Mouse (Mus musculus): ENCODE data around the gene Plpp3. TPM values are rescaled to one million over a fixed set of nuclear protein-coding genes. Genes with fewer than 3 reads are reported as not detected.
"Not testable (repeated sequence)": the region's sequence is repeated elsewhere in the genome, so short reads cannot be mapped to it uniquely, and the experiment has no call there.

Gene Plpp3
- polyA plus RNA-seq, 1 experiment from 2014 or later = 81.9 TPM

DNA sequence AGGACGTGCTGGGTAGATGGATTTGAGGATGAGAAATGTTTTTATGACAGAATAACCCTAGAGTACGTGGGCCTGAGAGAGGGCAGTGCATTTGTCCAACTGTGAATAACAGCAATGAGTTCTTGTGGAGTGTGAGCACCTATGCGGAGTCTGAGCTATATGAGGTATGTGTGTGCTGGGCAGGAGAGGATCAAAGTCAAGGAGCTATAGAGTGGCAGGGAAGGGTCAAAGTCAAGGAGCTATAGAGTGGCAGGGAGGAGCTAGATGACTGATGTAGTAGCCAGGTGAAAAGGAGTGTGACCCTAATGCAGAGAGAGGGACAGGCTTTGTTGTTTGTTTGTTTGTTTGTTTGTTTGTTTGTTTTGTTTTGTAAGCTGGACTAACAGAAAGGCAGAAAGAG lies 98.0 kb downstream of the Plpp3 start:
- 87% methylated on average over 3 of the region's 3 CpGs for WGBS
- Histone ChIP-seq H3K4me1 (replicated peaks) (no peaks in the 10 kb centered on the region), H3K9ac (no peak overlapping the region), H3K27me3 (no peaks in the 10 kb centered on the region), H3K36me3 (no peaks in the 10 kb centered on the region), H3K4me2 (no peak overlapping the region), H3K27ac (no peak overlapping the region), H3K4me3 (no peak overlapping the region), H3K9me3 (no peaks in the 10 kb centered on the region)
- no peak for ATAC-seq (ENCODE audit: low FRiP score)

DNA sequence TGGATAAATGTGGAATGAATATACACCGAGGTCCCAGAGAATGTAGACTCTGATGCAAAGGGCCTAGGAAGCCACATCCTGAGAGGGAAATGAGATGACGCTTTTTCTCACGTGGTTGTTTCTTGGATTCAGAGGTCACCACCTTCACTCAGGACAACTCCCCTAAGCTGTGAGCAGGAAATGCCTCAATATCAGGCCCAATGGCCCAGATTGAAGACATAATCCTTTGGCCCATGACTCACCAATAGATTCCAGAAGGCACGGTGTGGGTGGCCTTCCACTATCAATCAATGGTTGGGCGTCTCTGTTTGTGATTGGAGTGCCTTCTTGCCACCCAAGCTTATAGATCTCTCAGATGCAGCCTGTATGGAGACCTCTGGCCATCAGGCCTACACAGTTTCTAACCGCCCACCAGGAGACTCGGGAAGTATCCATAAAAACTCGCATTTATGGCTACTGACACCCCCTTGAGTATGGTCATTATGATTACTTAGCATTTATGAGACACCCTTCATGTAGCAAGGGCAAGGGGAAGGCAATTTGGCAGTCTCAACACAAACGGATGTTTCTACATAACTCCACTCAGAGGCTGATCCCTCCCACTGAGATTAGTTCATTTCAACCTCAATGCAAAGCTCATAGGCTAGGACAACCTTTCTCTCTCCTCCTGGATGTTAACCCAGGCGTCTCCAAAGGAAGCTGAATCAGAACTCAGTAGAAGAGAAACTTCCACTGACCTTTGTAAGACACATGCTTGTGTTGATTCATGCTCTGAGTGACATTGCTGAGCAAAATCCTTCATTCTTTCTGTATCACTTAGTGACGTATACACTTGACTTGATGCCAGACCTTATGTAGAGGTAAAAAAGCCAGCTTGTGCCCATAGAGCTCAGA lies 100.8 kb downstream of the Plpp3 start:
- whole genome bisulfite sequencing = 81% methylated on average over 11 of the region's 11 CpGs
- no peaks in the 10 kb centered on the region for H3K36me3 ChIP-seq
- no peak overlapping the region for H3K4me2 ChIP-seq
- no peaks in the 10 kb centered on the region for H3K4me1 ChIP-seq (replicated peaks)
- no peaks in the 10 kb centered on the region for H3K27me3 ChIP-seq
- ATAC-seq (ENCODE audit: low FRiP score) = no peak
- no peak overlapping the region for H3K4me3 ChIP-seq
- no peak overlapping the region for H3K27ac ChIP-seq
- no peaks in the 10 kb centered on the region for H3K9me3 ChIP-seq
- no peak overlapping the region for H3K9ac ChIP-seq

DNA sequence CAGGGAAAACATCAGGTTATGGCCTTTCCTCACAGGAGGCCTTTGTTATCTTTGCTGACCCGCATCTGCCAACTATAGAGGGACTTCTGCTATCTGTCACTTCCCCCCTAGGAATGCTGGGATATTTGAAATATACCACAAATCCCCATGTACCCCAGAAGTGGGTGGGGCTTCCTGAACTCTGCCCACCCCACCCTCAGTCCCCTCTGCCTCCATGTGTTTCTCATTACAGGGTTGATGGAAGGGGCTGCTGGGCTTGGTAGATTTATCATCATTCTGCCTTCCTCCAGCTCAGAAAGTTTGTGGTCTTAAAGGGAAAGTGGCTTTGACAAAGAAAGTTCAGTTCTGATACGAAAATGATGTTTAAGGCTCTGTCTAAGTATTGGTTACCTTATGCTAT lies 103.2 kb downstream of the Plpp3 start:
- Histone ChIP-seq H3K27ac (no peak overlapping the region), H3K27me3 (no peaks in the 10 kb centered on the region), H3K36me3 (no peaks in the 10 kb centered on the region), H3K9me3 (no peaks in the 10 kb centered on the region), H3K4me1 (replicated peaks) (no peaks in the 10 kb centered on the region), H3K4me2 (no peak overlapping the region), H3K9ac (no peak overlapping the region), H3K4me3 (no peak overlapping the region)
- ATAC-seq (ENCODE audit: low FRiP score) = no peak
- 66% methylated on average over 2 of the region's 2 CpGs for WGBS

DNA sequence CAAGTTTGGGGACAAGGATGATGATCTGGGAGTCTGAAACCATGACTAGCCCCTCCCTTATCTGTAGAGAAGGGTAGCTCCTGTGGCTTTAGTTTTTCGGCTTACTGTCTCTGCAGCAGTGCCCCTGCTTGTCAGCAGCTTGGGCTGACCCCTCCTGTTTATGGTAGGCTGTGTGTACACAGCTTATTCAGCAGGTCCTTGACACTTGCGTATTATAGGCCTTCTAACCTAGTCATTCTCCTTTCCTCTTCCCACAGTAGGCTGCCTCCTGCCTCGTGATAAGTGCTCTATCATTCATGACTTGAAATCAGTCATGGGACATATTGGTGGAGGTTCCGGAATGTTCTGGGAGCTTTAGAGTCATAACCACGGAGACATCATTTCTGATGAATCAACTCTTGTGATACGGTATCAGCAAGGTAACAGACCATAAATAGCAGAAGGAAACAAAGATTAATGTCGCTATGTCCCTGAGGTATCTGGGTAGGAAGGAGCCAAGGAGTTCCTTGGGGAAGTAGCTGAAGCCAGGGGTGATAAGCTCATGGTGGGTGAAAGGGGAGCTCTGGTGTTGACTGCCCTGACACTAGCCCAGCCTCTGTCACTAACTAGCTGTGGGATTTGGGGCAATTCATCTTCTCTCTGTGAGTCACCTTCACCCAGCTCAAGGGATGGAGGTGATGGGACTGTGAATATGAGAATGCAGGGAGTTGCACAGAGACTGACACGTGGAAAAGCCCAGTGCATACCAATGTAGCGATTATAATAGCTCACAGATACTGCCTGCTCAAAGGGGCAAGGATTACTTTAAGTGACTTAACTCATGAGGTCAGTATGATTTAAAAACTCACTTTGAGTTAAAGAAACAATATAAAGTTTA lies 104.0 kb downstream of the Plpp3 start:
- Histone ChIP-seq H3K36me3 (no peaks in the 10 kb centered on the region), H3K4me1 (replicated peaks) (no peaks in the 10 kb centered on the region), H3K4me3 (no peak overlapping the region), H3K27me3 (no peaks in the 10 kb centered on the region), H3K27ac (no peak overlapping the region), H3K4me2 (no peak overlapping the region), H3K9ac (no peak overlapping the region), H3K9me3 (no peaks in the 10 kb centered on the region)
- ATAC-seq (ENCODE audit: low FRiP score) = no peak
- WGBS = 85% methylated on average over 9 of the region's 9 CpGs

DNA sequence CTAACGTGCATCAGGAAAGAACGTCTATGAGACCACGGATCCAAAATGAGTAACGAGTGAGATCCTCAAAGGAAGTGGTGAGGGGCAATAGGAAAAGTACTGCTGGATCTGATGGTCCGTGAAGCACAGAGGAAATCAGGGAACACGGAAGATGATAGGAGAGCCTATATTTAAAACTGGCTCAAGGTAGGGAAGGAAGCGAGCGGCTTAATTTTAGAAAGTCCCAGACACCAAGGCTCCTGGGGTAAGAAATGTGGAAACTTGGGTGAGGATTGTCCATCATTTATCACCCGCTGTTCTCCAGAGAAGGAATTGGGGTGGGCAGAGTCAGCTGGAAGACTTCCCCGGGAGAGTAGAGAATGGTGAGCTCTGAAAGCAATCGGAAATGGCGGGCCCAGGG lies 105.2 kb downstream of the Plpp3 start:
- ATAC-seq (ENCODE audit: low FRiP score) = no peak
- WGBS = 84% methylated on average over 12 of the region's 12 CpGs
- H3K9me3 ChIP-seq = no peaks in the 10 kb centered on the region

DNA sequence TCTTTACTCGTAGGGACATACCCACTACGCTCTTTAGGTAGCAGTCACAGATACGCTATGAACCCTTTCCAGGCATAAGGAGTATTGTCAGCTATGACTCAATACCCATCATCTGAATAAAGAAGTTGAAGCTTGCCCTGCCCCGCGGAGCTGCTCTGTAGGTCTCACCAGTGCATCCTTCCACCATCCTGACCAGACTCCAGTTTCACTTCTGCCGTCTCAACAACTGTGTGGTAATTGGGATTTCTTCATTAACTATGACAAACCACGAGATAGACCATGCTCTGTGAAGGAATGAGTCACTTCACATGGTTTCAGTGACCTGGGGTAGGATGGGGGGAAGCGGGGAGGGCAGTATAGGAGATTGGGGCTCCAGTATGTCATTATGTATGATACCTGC lies 106.5 kb downstream of the Plpp3 start:
- H3K4me3 ChIP-seq = no peak overlapping the region
- H3K9me3 ChIP-seq = no peaks in the 10 kb centered on the region
- no peak overlapping the region for H3K4me2 ChIP-seq
- WGBS = 95% methylated on average over 8 of the region's 8 CpGs
- H3K27ac ChIP-seq = no peak overlapping the region
- no peak overlapping the region for H3K9ac ChIP-seq
- no peaks in the 10 kb centered on the region for H3K27me3 ChIP-seq
- no peaks in the 10 kb centered on the region for H3K4me1 ChIP-seq (replicated peaks)
- no peaks in the 10 kb centered on the region for H3K36me3 ChIP-seq
- ATAC-seq (ENCODE audit: low FRiP score) = no peak

More for the DNA sequence above, 105.2 kb downstream of the Plpp3 start:
- H3K4me2 ChIP-seq = no peak overlapping the region
- no peak overlapping the region for H3K27ac ChIP-seq
- H3K27me3 ChIP-seq = no peaks in the 10 kb centered on the region
- H3K9ac ChIP-seq = no peak overlapping the region
- no peaks in the 10 kb centered on the region for H3K4me1 ChIP-seq (replicated peaks)
- H3K4me3 ChIP-seq = no peak overlapping the region
- H3K36me3 ChIP-seq = no peaks in the 10 kb centered on the region

DNA sequence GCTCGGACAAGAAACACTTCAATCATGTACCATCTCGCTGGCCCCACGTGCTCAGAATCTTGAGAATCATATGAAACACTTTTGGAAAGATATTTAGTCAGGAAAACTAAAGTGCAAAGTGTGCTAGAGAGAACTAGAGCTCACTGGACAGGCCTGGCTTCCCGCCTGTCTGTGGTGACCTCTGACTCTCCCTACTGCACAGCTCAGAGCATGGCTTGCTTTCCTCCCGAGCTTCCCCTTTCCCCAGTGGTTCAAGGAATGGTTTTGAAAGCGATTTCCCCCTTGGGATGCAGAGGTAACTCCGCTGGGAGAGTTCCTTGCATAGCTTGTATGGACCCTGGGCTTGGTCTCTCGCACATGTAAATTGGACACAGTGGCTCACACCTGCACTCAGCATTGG lies 107.9 kb downstream of the Plpp3 start:
- Histone ChIP-seq H3K4me2 (no peak overlapping the region), H3K27me3 (no peaks in the 10 kb centered on the region), H3K9me3 (no peaks in the 10 kb centered on the region), H3K4me1 (replicated peaks) (no peaks in the 10 kb centered on the region), H3K27ac (no peak overlapping the region), H3K9ac (no peak overlapping the region), H3K4me3 (no peak overlapping the region), H3K36me3 (no peaks in the 10 kb centered on the region)
- no peak for ATAC-seq (ENCODE audit: low FRiP score)
- 79% methylated on average over 8 of the region's 8 CpGs for WGBS

DNA sequence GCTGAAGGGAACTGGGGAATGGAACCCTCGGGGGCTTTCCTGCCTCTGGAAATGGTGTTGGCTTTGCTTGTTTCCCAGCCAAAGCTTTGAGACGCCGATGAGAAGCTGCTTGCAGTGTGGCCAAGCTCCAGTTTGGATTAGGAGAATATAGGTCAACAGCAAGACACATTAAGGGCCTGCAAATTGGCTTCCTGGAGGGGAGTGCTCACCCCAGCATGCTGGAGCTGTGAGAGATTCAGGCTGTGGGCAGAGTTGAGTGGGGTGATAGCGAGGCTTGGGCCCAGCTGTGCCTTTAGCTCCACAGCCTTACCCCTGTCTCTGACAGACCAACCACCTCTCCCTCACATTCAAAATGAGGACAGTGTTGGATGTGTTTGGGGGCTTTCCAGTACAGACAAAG lies 108.5 kb downstream of the Plpp3 start:
- Histone ChIP-seq H3K27ac (no peak overlapping the region), H3K4me2 (no peak overlapping the region), H3K27me3 (no peaks in the 10 kb centered on the region), H3K4me1 (replicated peaks) (no peaks in the 10 kb centered on the region), H3K36me3 (no peaks in the 10 kb centered on the region), H3K9ac (no peak overlapping the region), H3K9me3 (no peaks in the 10 kb centered on the region), H3K4me3 (no peak overlapping the region)
- WGBS = 79% methylated on average over 4 of the region's 4 CpGs
- ATAC-seq (ENCODE audit: low FRiP score) = no peak

DNA sequence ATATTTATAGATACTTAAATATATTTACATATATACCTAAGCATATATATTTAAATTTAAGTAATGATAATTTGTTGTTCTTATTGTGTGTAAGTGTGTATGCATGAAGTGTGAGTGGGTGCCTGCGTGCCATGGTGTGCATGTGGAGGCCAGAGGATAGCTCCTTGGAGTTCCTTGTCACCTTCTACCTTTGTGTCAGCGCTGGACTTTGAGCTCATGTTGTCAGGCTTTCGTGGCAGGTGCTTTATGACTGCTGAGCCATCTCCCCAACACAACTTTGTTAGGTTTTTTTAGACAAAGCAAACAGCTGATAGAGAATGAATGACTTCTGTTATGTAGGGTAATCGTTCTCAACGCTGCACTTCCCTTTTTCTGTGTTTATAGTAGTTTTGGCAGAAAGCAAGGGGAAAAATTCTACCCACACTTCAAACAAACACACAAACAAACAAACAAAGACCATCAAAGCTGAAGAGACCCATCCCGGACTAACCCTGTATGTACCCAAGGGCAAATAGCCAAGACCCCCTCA lies 111.1 kb downstream of the Plpp3 start:
- no peaks in the 10 kb centered on the region for H3K27me3 ChIP-seq
- H3K9ac ChIP-seq = no peak overlapping the region
- no peak overlapping the region for H3K4me3 ChIP-seq
- no peaks in the 10 kb centered on the region for H3K36me3 ChIP-seq
- no peak overlapping the region for H3K27ac ChIP-seq
- 86% methylated on average over 6 of the region's 6 CpGs for WGBS
- no peak overlapping the region for H3K4me2 ChIP-seq
- H3K4me1 ChIP-seq (replicated peaks) = no peaks in the 10 kb centered on the region
- ATAC-seq (ENCODE audit: low FRiP score) = no peak
- no peaks in the 10 kb centered on the region for H3K9me3 ChIP-seq

DNA sequence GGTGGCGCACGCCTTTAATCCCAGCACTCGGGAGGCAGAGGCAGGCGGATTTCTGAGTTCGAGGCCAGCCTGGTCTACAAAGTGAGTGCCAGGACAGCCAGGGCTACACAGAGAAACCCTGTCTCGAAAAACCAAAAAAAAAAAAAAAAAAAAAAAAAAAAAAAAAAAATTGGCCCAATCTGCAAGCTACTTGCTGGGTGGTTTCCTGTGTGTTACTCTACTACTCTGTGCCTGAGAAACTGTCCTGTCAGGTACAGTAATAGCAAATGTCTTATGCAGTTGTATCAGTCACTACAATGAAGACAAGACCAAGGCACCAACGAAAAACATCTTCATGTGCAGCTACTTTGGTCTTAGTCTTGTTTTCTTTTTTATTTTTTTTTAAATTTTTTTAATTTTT lies 112.3 kb downstream of the Plpp3 start:
- not testable (repeated sequence) for H3K4me2 ChIP-seq; H3K27me3 ChIP-seq; H3K36me3 ChIP-seq; H3K9me3 ChIP-seq; H3K4me3 ChIP-seq; ATAC-seq (ENCODE audit: low FRiP score); H3K9ac ChIP-seq; H3K27ac ChIP-seq; H3K4me1 ChIP-seq (replicated peaks)
- WGBS = 99% methylated on average over 6 of the region's 7 CpGs

DNA sequence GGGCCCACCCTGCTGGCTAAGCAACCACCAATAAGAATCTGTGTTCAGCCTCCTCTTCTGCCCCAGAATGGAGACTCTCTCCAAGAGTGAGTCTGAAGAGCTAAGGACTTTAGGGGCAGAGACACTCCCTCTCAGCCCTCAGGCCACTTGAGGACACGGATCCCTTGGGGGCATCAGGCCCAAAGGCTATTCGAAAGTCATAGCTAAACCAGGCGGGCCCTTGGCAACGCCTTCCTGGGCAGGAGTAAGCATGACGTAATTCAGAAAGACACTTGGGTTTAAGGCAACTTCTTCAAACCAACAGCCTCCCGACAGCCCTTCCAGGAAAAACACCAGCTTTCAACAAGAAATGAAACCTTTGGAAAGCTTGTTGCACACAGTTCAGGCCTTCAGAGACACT lies 114.0 kb downstream of the Plpp3 start:
- Histone ChIP-seq H3K4me2 (no peak overlapping the region), H3K36me3 (no peaks in the 10 kb centered on the region), H3K9me3 (no peaks in the 10 kb centered on the region), H3K27ac (no peak overlapping the region), H3K9ac (no peak overlapping the region), H3K27me3 (no peaks in the 10 kb centered on the region), H3K4me1 (replicated peaks) (peaks cover 8% of the 10 kb centered on the region), H3K4me3 (no peak overlapping the region)
- 90% methylated on average over 6 of the region's 6 CpGs for WGBS
- no peak for ATAC-seq (ENCODE audit: low FRiP score)

DNA sequence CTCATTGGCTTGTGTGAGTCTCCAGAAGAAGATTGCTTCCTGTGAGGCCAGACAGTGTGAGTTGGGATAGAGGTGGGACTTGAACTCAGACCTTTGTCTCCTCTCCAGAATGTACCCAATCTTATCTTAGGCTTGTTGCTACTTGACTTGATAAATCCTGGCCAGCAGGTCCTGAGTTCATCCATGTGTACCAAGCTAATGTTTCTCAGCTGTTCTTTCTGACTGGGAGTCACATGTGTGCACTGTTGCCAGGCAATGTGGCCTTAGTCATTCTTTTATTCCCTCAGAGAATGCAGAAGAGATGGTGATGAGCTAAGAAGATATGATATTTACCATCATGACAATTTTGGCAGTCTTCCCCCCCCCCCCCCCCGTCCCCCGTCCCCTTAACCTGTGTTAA lies 115.9 kb downstream of the Plpp3 start:
- Histone ChIP-seq H3K27me3 (0 out of 2 replicates have a peak, but pooled peaks cover 2% of the 10 kb centered on the region), H3K4me2 (no peak overlapping the region), H3K9me3 (no peaks in the 10 kb centered on the region), H3K9ac (no peak overlapping the region), H3K4me1 (replicated peaks) (peaks cover 9% of the 10 kb centered on the region), H3K36me3 (no peaks in the 10 kb centered on the region), H3K27ac (no peak overlapping the region), H3K4me3 (no peak overlapping the region)
- no peak for ATAC-seq (ENCODE audit: low FRiP score)
- WGBS = 78% methylated on average over 2 of the region's 2 CpGs
